In the genomic region with DNA sequence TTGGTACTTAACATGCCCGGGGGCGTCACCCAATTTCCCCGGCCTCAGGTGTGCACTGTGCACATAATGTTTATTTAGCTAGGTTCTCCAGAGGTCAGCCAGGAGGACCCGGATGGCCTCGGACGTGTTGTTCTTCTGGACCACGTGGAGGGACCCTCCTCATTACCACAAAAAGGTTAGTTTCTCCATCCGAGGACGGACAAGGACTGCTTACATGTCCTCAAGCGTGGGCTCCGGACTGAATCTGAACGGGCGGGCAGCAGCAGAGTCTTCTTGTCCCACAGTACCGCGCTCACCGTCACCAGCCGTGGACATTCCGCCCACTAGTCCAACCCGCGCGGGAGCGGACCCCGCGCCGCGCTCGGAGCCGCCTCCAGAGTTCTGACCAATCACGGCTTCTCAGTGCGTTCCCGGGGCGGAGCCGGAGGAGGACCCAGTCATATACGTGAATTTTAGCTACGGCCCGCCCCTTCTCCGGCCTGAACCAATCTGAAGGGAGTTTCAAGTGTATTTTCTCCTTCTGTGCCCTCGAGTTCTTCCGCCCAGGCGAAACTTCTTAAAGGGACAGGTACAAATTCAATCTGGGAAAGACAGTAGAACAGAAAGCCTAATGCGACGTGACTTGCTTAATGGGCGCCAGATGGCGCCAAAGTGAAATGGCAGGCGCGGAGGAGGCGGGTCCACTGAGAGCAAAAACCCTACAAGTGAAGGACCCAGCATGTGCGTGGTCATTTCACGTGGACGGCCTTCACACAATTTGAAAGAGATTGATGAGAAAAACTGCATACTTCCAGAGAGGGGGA, we compare ENCODE assay signal across 8 mouse cellular contexts. TPM values are rescaled to one million over a fixed set of nuclear protein-coding genes. Genes with fewer than 3 reads are reported as not detected.
DNase-seq lines count a peak whose midpoint lies in the region; ATAC-seq and TF ChIP-seq lines count a peak whose summit lies in the region.

A gene (minus strand): TSS at position 401 of the 803 bp plus-strand sequence.

- H3K4me2 ChIP-seq in lung, postnatal 0 days (replicated peaks; ENCODE audit: low read depth, low read length): peak within 1 kb of the TSS; percentile 66

- peak; percentile 88 for TF ChIP-seq CTCF in lung, postnatal 0 days (IDR thresholded peaks at IDR 0.05)

- H3K4me1 ChIP-seq in hindbrain, embryonic 10.5 days (replicated peaks): peaks cover 24% of the 10 kb centered on the region
- H3K4me1 ChIP-seq in lung, postnatal 0 days (ENCODE audit: insufficient read depth, low read depth, low read length): peaks cover 3% of the 10 kb centered on the region; the same call in 1 of the 2 replicates

- H3K4me3 ChIP-seq in hindbrain, embryonic 10.5 days: peak within 1 kb of the TSS; percentile 72
- H3K4me3 ChIP-seq in lung, postnatal 0 days (ENCODE audit: low read depth, low read length): peak within 1 kb of the TSS; percentile 53

- TF ChIP-seq EP300 in lung, postnatal 0 days (IDR thresholded peaks at IDR 0.05): peak; percentile 67; the same call in 1 of the 2 replicates

- H3K9ac ChIP-seq in lung, postnatal 0 days (replicated peaks; ENCODE audit: low read depth): peak within 1 kb of the TSS; percentile 39

- peak; percentile 96 for ATAC-seq in frontal cortex, adult (ENCODE audit: low TSS enrichment)
- ATAC-seq in lung, postnatal 0 days: peak; percentile 99

- DNase-seq in MN1 (ENCODE audit: low spot score): peak; percentile 99
- DNase-seq in cerebellum, adult 9-10 months: peak; percentile 99
- DNase-seq in hindbrain, embryonic 10.5 days (ENCODE audit: low spot score): peak; percentile 98
- DNase-seq in layer of hippocampus, adult 9-11 months: peak; percentile 99
- DNase-seq in lung, postnatal 0 days (ENCODE audit: low spot score): peak; percentile 100
- peak; percentile 88 for DNase-seq in ovary, postnatal 14 days (ENCODE audit: low spot score)
- DNase-seq in thymus, postnatal 14 days: peak; percentile 97

- no peaks in the 10 kb centered on the region for H3K9me3 ChIP-seq in hindbrain, embryonic 10.5 days
- H3K9me3 ChIP-seq in lung, postnatal 0 days (ENCODE audit: low read length): no peaks in the 10 kb centered on the region

- WGBS in hindbrain, embryonic 10.5 days: under 1% methylated on average over 50 of the region's 50 CpGs
- under 1% methylated on average over 50 of the region's 50 CpGs for WGBS in lung, postnatal 0 days

- H3K36me3 ChIP-seq in hindbrain, embryonic 10.5 days: peaks cover 34% of the 10 kb centered on the region
- no peaks in the 10 kb centered on the region for H3K36me3 ChIP-seq in lung, postnatal 0 days (ENCODE audit: insufficient read depth, low read length)

- H3K27me3 ChIP-seq in hindbrain, embryonic 10.5 days (ENCODE audit: insufficient read depth, poor library complexity, severe bottlenecking): no peaks in the 10 kb centered on the region
- H3K27me3 ChIP-seq in lung, postnatal 0 days (replicated peaks; ENCODE audit: insufficient read depth, low read length): no peaks in the 10 kb centered on the region

- peak within 1 kb of the TSS; percentile 88 for H3K27ac ChIP-seq in hindbrain, embryonic 10.5 days
- H3K27ac ChIP-seq in lung, postnatal 0 days (ENCODE audit: low read length): 0 out of 2 replicates have a peak within 1 kb of the TSS, but pooled peaks have one; percentile 11

RNA-seq across cellular contexts. Expression of the gene that starts here (rescaled TPM):
- polyA plus RNA-seq in hindbrain, embryonic 10.5 days (2016; fragmentation: Nextera tagmentation; extraction: Ambion mirVana): 284 and 329 TPM in 2 replicates
- polyA plus RNA-seq in lung, postnatal 0 days (2015; fragmentation: Nextera tagmentation; extraction: Ambion mirVana): 35.7 and 36.4 TPM in 2 replicates

Comparison
In these comparisons a context has a peak if more than half of its experiments do, and no peak if none do; other contexts are left out.
1. Peak in every context shown above with its lines: DNase-seq, ATAC-seq, H3K4me3 ChIP-seq and H3K27ac ChIP-seq.